Mouse (Mus musculus): ENCODE data around the gene Defa20. TPM values are rescaled to one million over a fixed set of nuclear protein-coding genes. Genes with fewer than 3 reads are reported as not detected.

Defa20 gene
- not detected for polyA plus RNA-seq (2017; shearing (Covaris generic))

GRCm38 (mm10) chr8:21508958-21509357, at the start of gene Defa20:
Defa20 (plus strand) TSS chr8:21509258.

GRCm38 (mm10) chr8:21528732-21529131, 19.7 kb downstream of the Defa20 start, which contains the start of gene Defa32:
Defa32 (plus strand) TSS chr8:21529032.

Other genes with a start within 250 kb of the Defa20 start
- not detected for gene Defa27, start 193.7 kb upstream of the Defa20 start, polyA plus RNA-seq (2017; shearing (Covaris generic))
- not detected for gene Defa29, start 182.2 kb upstream of the Defa20 start, polyA plus RNA-seq (2017; shearing (Covaris generic))
- gene Defa2, start 130.7 kb upstream of the Defa20 start, polyA plus RNA-seq (2017; shearing (Covaris generic)), result not detected
- not detected for gene Defa33, start 117.4 kb upstream of the Defa20 start, polyA plus RNA-seq (2017; shearing (Covaris generic))
- not detected for gene Defa36, start 81.8 kb upstream of the Defa20 start, polyA plus RNA-seq (2017; shearing (Covaris generic))
- gene Gm7849, start 52.7 kb upstream of the Defa20 start, polyA plus RNA-seq (2017; shearing (Covaris generic)), result not detected
- gene Defa32, start 19.8 kb downstream of the Defa20 start, polyA plus RNA-seq (2017; shearing (Covaris generic)), result not detected
- gene Defa37, start 56.1 kb downstream of the Defa20 start, polyA plus RNA-seq (2017; shearing (Covaris generic)), result not detected
- gene Defa28, start 73.7 kb downstream of the Defa20 start, polyA plus RNA-seq (2017; shearing (Covaris generic)), result not detected
- gene Gm7861, start 85.2 kb downstream of the Defa20 start, polyA plus RNA-seq (2017; shearing (Covaris generic)), result not detected
- not detected for gene Defa26, start 108.9 kb downstream of the Defa20 start, polyA plus RNA-seq (2017; shearing (Covaris generic))
- not detected for gene Defa17, start 146.5 kb downstream of the Defa20 start, polyA plus RNA-seq (2017; shearing (Covaris generic))
- gene Defa34, start 156.5 kb downstream of the Defa20 start, polyA plus RNA-seq (2017; shearing (Covaris generic)), result not detected
- not detected for gene AY761184, start 194.4 kb downstream of the Defa20 start, polyA plus RNA-seq (2017; shearing (Covaris generic))
- gene Defa24, start 225.2 kb downstream of the Defa20 start, polyA plus RNA-seq (2017; shearing (Covaris generic)), result not detected